Mouse (Mus musculus) ES-Bruce4 (cell line): ENCODE measurements around the gene Ppp2r2d.

ENCODE experiments used
- CTCF ChIP-seq: IDR thresholded peaks from one replicate; pipeline ENCODE4 v1.8.1; 2011; ENCODE audit warnings: low read depth, low read length
- EP300 ChIP-seq: IDR thresholded peaks from 2 replicates; pipeline ENCODE4 v1.6.1; 2011; ENCODE audit warnings: low read depth, low read length; ENCODE audit not compliant: insufficient read depth

GRCm38 (mm10) chr7:138846502-138846991 is 668 bp downstream of the Ppp2r2d start:
- TF ChIP-seq EP300 (no peak), CTCF (no peak)
